Mouse (Mus musculus) ES-Bruce4 (cell line): ENCODE data around the gene Pfdn6. TPM values are rescaled to one million over a fixed set of nuclear protein-coding genes. Genes with fewer than 3 reads are reported as not detected.
A peak's percentile ranks its signal among the peaks of the same experiment; 100 is the strongest.

ENCODE experiments used
- H3K27ac ChIP-seq: 2 replicates; pipeline ENCODE4 v1.5.1; 2012; ENCODE audit warnings: low read length, inconsistent platforms; ENCODE audit not compliant: insufficient read depth
- H3K27me3 ChIP-seq: 2 replicates; pipeline ENCODE4 v1.6.1; 2012; ENCODE audit warnings: mild to moderate bottlenecking, low read length, inconsistent platforms; ENCODE audit not compliant: control insufficient read depth, poor library complexity, insufficient read depth, severe bottlenecking
- H3K36me3 ChIP-seq: 2 replicates; pipeline ENCODE4 v1.6.1; 2012; ENCODE audit warnings: inconsistent platforms, mild to moderate bottlenecking, low read length, moderate library complexity; ENCODE audit not compliant: control insufficient read depth, poor library complexity, insufficient read depth, severe bottlenecking
- H3K4me1 ChIP-seq: one replicate; pipeline ENCODE4 v1.8.1; 2011; ENCODE audit warnings: low read length; ENCODE audit not compliant: control insufficient read depth, insufficient read depth
- H3K4me3 ChIP-seq: 2 replicates; pipeline ENCODE4 v1.5.1; 2011; ENCODE audit warnings: low read depth, mild to moderate bottlenecking, low read length
- H3K9ac ChIP-seq: 2 replicates; pipeline ENCODE4 v1.6.1; 2012; ENCODE audit warnings: low read depth, mild to moderate bottlenecking, inconsistent platforms; ENCODE audit not compliant: poor library complexity, severe bottlenecking
- H3K9me3 ChIP-seq: replicated peaks from 2 replicates; pipeline ENCODE4 v1.6.1; 2012; ENCODE audit warnings: mild to moderate bottlenecking, low read length, inconsistent platforms; ENCODE audit not compliant: control insufficient read depth, poor library complexity, insufficient read depth, severe bottlenecking
- CTCF ChIP-seq: IDR thresholded peaks from one replicate; pipeline ENCODE4 v1.8.1; 2011; ENCODE audit warnings: low read depth, low read length
- EP300 ChIP-seq: IDR thresholded peaks from 2 replicates; pipeline ENCODE4 v1.6.1; 2011; ENCODE audit warnings: low read depth, low read length; ENCODE audit not compliant: insufficient read depth
- POLR2A ChIP-seq: IDR thresholded peaks from one replicate; pipeline ENCODE4 v1.8.1; 2011; ENCODE audit warnings: low read length; ENCODE audit not compliant: insufficient read depth
- polyA plus RNA-seq: library from polyadenylated mRNA; stranded (reverse); fragments of >200 nt; gene quantifications from 2 replicates; pipeline ENCODE4 v1.2.4, GENCODE M21; 2011; ENCODE audit warnings: low read depth; ENCODE audit not compliant: missing spikeins, insufficient read depth, insufficient read length

Pfdn6 gene
- polyA plus RNA-seq, 1 experiment: 146 TPM

GRCm38 (mm10) chr17:33925406-33926116 lies 14.6 kb downstream of the Pfdn6 start:
- TF ChIP-seq CTCF: peak; percentile 44
- no peak for TF ChIP-seq POLR2A
- Histone ChIP-seq H3K27me3 (no peaks in the 10 kb centered on the region), H3K4me1 (no peaks in the 10 kb centered on the region), H3K9me3 (no peaks in the 10 kb centered on the region), H3K4me3 (0 out of 2 replicates have a peak overlapping the region, but pooled peaks have one; percentile 10), H3K9ac (no peak overlapping the region), H3K27ac (no peak overlapping the region), H3K36me3 (no peaks in the 10 kb centered on the region)

- Histone ChIP-seq H3K4me1 (no peaks in the 10 kb centered on the region), H3K36me3 (no peaks in the 10 kb centered on the region), H3K27ac (no peak overlapping the region), H3K27me3 (no peaks in the 10 kb centered on the region), H3K9ac (no peak overlapping the region), H3K9me3 (no peaks in the 10 kb centered on the region), H3K4me3 (no peak overlapping the region)
- TF ChIP-seq EP300: no peak
- peak; percentile 53 for TF ChIP-seq CTCF
Observed at GRCm38 (mm10) chr17:33924577-33925283, 15.4 kb downstream of the Pfdn6 start.

- Histone ChIP-seq H3K9ac (no peak overlapping the region), H3K27me3 (no peaks in the 10 kb centered on the region), H3K27ac (no peak overlapping the region), H3K4me1 (peaks cover 1% of the 10 kb centered on the region), H3K4me3 (no peak overlapping the region), H3K9me3 (no peaks in the 10 kb centered on the region), H3K36me3 (no peaks in the 10 kb centered on the region)
- TF ChIP-seq EP300 (no peak), POLR2A (no peak), CTCF (no peak)
Observed at GRCm38 (mm10) chr17:33921361-33921760, 18.8 kb downstream of the Pfdn6 start.

- no peaks in the 10 kb centered on the region for H3K27me3 ChIP-seq
- peaks cover 1% of the 10 kb centered on the region for H3K4me1 ChIP-seq
- peak overlapping the region; percentile 76 for H3K4me3 ChIP-seq
- H3K9ac ChIP-seq: peak overlapping the region; percentile 57
- H3K9me3 ChIP-seq: no peaks in the 10 kb centered on the region
- no peak for TF ChIP-seq POLR2A
- 0 out of 2 replicates have a peak, but pooled peaks have one; percentile 36 for TF ChIP-seq EP300
- TF ChIP-seq CTCF: peak; percentile 90
- no peak overlapping the region for H3K27ac ChIP-seq
- no peaks in the 10 kb centered on the region for H3K36me3 ChIP-seq
Observed at GRCm38 (mm10) chr17:33920282-33921097, 19.7 kb downstream of the Pfdn6 start.

- peak overlapping the region; percentile 45; the same call in 1 of the 2 replicates for H3K27ac ChIP-seq
- H3K9ac ChIP-seq: peak overlapping the region; percentile 57
- no peaks in the 10 kb centered on the region for H3K9me3 ChIP-seq
- peaks cover 1% of the 10 kb centered on the region for H3K4me1 ChIP-seq
- H3K4me3 ChIP-seq: peak overlapping the region; percentile 76
- H3K36me3 ChIP-seq: no peaks in the 10 kb centered on the region; the same call in 1 of the 2 replicates
- H3K27me3 ChIP-seq: no peaks in the 10 kb centered on the region
- TF ChIP-seq EP300: peak; percentile 32; the same call in 1 of the 2 replicates
- TF ChIP-seq CTCF: peak; percentile 51
- no peak for TF ChIP-seq POLR2A
Observed at GRCm38 (mm10) chr17:33919351-33920281, 20.5 kb downstream of the Pfdn6 start.
